Mouse (Mus musculus): Measurements from ENCODE around the gene 2610528J11Rik. TPM values are rescaled to one million over a fixed set of nuclear protein-coding genes. Genes with fewer than 3 reads are reported as not detected.
A peak's percentile ranks its signal among the peaks of the same experiment; 100 is the strongest.
"Not testable (repeated sequence)": the region's sequence is repeated elsewhere in the genome, so short reads cannot be mapped to it uniquely, and the experiment has no call there.

The 2610528J11Rik gene
- total RNA-seq (2022): not detected

DNA sequence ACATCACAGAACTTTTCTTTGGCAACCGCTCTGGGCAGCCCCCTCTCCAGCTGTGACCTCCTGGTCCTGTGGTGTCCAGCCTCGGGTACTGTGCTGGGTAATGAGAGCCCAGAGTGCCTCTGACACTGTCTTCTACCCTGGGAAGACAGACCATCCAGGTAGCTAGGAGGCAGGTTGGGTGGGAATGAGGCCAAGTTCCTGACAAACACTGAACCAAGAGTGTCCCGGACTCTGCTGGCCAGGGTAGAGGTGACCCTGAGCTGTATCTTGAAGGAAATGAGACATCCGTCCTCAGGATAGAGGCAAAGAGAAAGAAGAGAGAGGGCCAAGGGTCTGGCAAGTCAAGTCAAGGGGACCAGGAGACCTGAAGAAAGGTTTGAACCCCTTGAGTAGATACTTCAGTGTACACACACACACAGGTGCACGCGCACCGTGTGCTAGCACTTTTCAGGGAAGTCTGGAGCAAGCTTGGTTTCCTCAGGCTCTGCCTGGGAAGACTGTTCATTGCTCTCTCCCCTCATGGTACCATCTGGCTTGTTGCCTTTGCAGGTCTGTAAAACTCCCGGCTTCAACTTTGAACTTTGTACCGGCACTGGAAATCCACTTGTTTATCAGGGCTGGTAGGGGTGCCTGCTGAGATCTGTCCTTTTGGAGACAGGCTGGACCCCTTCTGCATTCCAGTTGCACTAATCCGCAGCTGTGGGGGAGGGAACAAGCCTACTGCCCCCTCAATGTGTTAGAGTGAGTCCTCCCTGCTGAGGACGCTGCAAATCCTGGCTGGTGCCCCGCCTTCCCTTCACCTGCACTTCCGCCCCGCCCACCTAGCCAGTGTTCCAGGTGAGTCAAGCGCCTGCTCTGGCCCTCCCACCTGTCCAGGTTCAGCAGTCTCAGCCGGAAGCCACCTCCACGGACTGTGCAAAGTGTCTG lies at the start of gene 2610528J11Rik:
TSS of gene 2610528J11Rik (plus strand) at position 592 of the 927 bp plus-strand sequence.
- no peak for DNase-seq (ENCODE audit: low spot score)

- DNase-seq (ENCODE audit: low spot score): peak; percentile 88
Observed at GRCm38 (mm10) chr4:118489717-118490132, 37.1 kb upstream of the 2610528J11Rik start, which contains the start of gene Tie1. Gene Tie1 (minus strand): TSS chr4:118490061.

DNA sequence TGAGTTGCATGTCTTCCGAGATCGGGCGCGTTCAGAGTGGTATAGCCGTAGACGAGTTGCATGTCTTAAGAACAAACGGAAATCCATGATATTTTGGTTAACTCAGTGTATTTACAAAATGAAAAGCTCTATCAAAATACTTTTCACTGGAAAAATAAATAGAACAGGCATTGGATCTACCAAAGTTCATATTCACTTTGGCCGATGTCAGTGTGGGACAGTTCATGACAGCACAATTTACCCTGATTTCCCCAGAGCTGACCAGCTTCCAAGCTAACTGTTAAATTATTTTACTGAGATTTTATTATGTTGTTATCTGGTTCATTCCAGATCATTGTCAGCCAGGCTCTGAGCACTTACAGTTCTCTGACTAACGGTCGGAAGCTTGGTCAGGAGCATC lies 36.3 kb upstream of the 2610528J11Rik start:
- no peak for DNase-seq (ENCODE audit: low spot score)

- peak; percentile 84 for DNase-seq (ENCODE audit: low spot score)
Observed at GRCm38 (mm10) chr4:118500171-118500724, 26.6 kb upstream of the 2610528J11Rik start.

GRCm38 (mm10) chr4:118500792-118501191 lies 26.0 kb upstream of the 2610528J11Rik start:
- DNase-seq (ENCODE audit: low spot score): no peak

GRCm38 (mm10) chr4:118505551-118505950 lies 21.2 kb upstream of the 2610528J11Rik start:
- DNase-seq (ENCODE audit: low spot score): peak; percentile 41

DNA sequence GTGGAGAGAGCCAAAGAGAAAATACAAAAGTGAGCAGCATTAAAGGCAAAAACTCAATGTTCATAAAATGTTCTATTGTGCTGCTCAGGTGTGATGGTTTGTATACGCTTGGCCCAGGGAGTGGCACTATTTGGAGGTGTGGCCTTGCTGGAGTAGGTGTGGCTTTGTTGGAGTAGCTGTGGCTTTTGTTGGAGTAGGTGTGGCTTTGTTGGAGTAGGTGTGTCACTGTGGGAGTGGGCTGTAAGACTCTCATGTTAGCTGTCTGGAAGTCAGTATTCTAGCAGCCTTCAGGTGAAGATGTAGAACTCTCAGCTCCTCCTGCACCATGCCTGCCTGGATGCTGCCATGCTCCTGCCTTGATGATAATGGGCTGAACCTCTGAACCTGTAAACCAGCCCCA lies 19.6 kb upstream of the 2610528J11Rik start:
- not testable (repeated sequence) for DNase-seq (ENCODE audit: low spot score)

- peak; percentile 35 for DNase-seq (ENCODE audit: low spot score)
Observed at GRCm38 (mm10) chr4:118509050-118509449, 17.7 kb upstream of the 2610528J11Rik start.

GRCm38 (mm10) chr4:118516699-118517496 lies 9.9 kb upstream of the 2610528J11Rik start:
- peak; percentile 39 for DNase-seq (ENCODE audit: low spot score)

GRCm38 (mm10) chr4:118517497-118518146 lies 9.2 kb upstream of the 2610528J11Rik start:
- no peak for DNase-seq (ENCODE audit: low spot score)

- DNase-seq (ENCODE audit: low spot score): no peak
Observed at GRCm38 (mm10) chr4:118518208-118518607, 8.6 kb upstream of the 2610528J11Rik start.

DNA sequence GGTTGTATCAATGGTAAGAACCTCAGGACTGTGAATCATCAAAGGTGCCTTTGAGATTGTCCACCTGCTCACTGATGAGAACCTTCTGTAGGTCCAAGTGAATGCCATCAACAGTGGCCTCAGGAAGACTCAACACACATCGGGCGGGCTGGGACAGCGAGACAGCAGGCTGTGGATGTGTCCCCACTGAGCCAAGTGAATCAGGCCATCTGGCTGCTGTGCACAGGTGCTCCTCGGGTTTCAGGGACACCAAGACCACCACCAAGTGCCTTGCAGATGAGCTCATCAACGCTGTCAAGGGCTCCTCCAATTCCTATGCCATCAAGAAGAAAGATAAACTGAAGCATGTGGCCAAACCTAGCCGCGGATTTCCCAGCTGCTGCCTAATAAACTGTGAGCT lies 4.6 kb upstream of the 2610528J11Rik start:
- no peak for DNase-seq (ENCODE audit: low spot score)

DNA sequence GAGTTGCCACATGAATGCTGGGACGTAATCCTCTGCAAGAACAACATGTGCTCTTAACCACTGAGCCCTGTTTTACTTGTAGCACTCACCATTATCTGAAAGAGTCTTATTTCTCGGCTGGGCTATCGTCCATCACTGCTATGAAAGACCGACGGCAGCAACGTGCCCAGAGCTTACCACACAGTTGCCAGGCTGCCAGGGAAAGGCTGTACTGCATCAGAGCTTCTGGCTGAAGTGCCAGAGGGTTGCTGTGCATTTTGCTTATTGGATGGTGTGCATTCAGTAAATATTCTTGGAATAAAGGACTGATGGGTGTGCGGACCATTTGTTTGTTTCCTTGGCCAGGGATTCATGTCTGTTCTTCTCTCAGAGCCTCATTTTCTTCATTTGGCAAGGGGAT lies 2.8 kb upstream of the 2610528J11Rik start:
- DNase-seq (ENCODE audit: low spot score): no peak

DNA sequence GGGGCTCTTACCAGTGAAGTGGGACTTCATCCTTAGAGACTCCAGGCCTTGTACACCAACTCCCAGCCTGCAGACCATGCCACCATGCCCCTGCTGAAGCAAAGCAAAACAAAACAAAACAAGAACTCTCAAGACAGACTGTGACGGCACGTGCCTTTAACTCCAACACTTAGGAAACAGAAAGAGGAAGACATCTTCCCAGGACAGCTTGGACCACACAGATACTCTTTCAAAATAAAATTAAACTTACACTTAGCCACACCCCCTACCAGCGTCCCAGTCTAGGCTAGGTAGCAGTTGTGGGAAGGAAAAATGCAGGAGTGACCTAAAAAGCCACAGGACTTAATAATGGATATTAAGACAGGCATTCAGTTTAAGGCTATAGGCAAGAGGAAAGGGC lies 1.0 kb upstream of the 2610528J11Rik start:
- no peak for DNase-seq (ENCODE audit: low spot score)

- no peak for DNase-seq (ENCODE audit: low spot score)
Observed at GRCm38 (mm10) chr4:118527335-118527681, 509 bp downstream of the 2610528J11Rik start.

GRCm38 (mm10) chr4:118527720-118528119 lies 921 bp downstream of the 2610528J11Rik start:
- DNase-seq (ENCODE audit: low spot score): no peak

DNA sequence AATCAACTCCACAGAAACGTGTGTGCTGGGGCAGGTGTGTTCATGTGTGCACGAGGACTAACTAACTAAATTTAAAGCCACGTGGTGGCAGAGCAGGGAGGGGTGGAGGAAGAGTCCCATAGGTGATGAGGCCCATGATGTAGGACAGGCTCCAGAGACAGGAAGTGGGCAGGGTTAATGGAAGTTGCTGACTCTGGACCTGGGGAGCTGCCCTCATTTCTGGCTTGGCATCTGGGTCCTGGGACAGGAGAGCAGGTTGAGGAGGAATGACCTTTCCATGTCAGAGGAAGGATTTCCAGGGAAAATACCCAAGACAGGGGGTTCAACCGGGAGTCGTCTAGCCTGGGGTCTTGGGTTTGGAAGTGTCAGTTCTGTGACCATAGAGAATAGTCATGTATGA lies 5.9 kb downstream of the 2610528J11Rik start:
- DNase-seq (ENCODE audit: low spot score): no peak

- no peak for DNase-seq (ENCODE audit: low spot score)
Observed at GRCm38 (mm10) chr4:118533156-118533555, 6.4 kb downstream of the 2610528J11Rik start.

GRCm38 (mm10) chr4:118533605-118534004 lies 6.8 kb downstream of the 2610528J11Rik start:
- DNase-seq (ENCODE audit: low spot score): no peak

DNA sequence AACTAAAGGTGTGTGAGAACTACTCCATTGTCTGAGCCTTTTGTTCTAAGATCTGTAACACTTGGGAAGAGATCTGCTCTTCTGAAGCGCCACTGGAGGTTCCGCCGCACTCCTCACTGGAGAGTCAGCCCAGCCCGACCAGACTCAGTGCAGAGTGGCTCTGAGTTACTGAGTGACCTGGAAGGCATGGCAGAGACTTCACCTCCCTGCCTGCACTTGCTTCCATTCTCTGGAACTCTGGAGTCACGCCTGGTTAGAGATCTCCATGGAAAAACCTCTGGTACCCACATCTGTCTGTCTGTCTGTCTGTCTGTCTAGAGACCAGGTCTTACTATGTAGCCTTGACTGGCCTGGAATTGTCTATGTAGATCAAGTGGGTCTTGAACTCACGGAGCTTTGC lies 8.8 kb downstream of the 2610528J11Rik start:
- no peak for DNase-seq (ENCODE audit: low spot score)

DNA sequence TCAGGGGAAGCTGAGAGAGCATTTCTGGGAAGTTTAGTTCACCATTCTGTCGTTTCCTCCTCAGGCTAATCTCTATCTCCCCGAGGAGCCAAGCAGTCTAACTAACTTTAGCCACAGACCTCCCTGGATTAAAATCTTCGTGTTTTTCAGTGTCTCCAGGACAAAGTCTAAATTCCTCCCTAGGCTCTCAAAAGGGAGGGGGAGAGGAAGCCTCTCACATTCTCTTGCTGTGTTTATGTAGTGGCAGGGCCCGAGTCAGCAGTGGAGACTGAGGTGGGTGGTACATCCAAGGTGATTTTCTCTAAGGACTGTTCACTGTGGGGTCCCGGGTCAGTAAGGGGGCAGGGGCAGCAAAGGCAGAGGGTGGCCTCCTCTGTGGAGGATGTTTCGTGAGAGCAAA lies 11.0 kb downstream of the 2610528J11Rik start:
- DNase-seq (ENCODE audit: low spot score): no peak

DNA sequence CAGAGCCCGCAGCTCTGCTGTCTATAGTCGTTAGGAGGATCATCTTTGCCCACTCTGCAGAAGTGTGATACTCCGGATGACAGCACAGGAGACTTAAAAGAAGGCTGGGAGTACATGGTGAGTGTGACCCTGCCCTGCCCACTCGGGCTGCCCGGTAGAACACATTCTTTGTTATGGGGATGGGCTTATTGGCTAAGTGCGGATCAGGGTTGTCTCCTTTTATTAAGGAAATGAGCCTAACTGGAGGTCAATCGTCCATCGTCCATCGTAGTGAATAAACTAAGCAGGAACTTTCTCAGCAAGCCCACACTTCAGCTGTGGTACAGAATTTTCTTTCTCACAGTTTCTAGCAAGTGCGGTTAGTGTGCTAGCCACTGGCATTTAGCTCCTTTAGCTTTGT lies 13.1 kb downstream of the 2610528J11Rik start:
- DNase-seq (ENCODE audit: low spot score): no peak
